Mouse (Mus musculus): Measurements from ENCODE around the gene Slit2. TPM values are rescaled to one million over a fixed set of nuclear protein-coding genes. Genes with fewer than 3 reads are reported as not detected.

Slit2 gene
- polyA plus RNA-seq, 1 experiment from 2014 or later = 12.8 TPM

DNA sequence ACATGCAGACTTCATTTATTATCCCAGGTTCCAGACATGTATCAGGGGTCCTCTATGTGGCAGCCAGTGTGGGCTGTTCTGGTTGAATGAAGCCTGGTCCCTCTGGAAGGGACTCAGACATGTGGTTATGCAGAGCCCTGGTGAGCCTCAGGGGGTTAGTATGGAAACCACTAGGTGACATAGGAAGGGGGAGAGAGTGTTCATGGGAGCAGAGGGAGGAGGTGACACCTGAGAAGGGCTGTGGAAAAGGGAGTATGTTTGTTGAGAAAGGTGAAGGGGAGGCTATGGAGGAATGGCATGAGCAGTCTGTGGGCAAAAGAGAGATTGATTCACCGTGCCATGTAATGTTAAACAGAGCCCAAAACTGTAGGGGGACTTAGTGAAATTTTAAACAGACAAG lies 51.9 kb downstream of the Slit2 start:
- no peaks in the 10 kb centered on the region for H3K27me3 ChIP-seq (ENCODE audit: control insufficient read depth, insufficient read depth, low read length)
- H3K36me3 ChIP-seq (ENCODE audit: control insufficient read depth, insufficient read depth, low read length) = no peaks in the 10 kb centered on the region
- H3K4me2 ChIP-seq (ENCODE audit: low read depth, severe bottlenecking) = no peak overlapping the region
- no peak overlapping the region for H3K9ac ChIP-seq (ENCODE audit: low read length)
- no peaks in the 10 kb centered on the region for H3K9me3 ChIP-seq (ENCODE audit: control insufficient read depth, low read length)
- 67% methylated on average over 1 of the region's 1 CpGs for WGBS
- ATAC-seq (ENCODE audit: insufficient number of reproducible peaks, low FRiP score, low TSS enrichment, low read depth) (peak; percentile 60; the same call in 1 of the 2 replicates), DNase-seq (ENCODE audit: low spot score) (no peak)
- no peak overlapping the region for H3K4me3 ChIP-seq (ENCODE audit: low read depth, low read length)
- no peaks in the 10 kb centered on the region for H3K4me1 ChIP-seq (ENCODE audit: control insufficient read depth, insufficient read depth, low read length)
- no peak overlapping the region for H3K27ac ChIP-seq (replicated peaks; ENCODE audit: low read depth, low read length)

GRCm38 (mm10) chr5:48038033-48038432 lies 55.1 kb downstream of the Slit2 start:
- H3K4me3 ChIP-seq (ENCODE audit: low read depth, low read length) = no peak overlapping the region
- 55% methylated on average over 5 of the region's 5 CpGs for WGBS
- no peak overlapping the region for H3K27ac ChIP-seq (replicated peaks; ENCODE audit: low read depth, low read length)
- no peaks in the 10 kb centered on the region for H3K9me3 ChIP-seq (ENCODE audit: control insufficient read depth, low read length)
- no peak overlapping the region for H3K9ac ChIP-seq (ENCODE audit: low read length)
- DNase-seq (ENCODE audit: low spot score) = no peak
- no peak for ATAC-seq (ENCODE audit: insufficient number of reproducible peaks, low FRiP score, low TSS enrichment, low read depth)
- no peaks in the 10 kb centered on the region for H3K27me3 ChIP-seq (ENCODE audit: control insufficient read depth, insufficient read depth, low read length)
- no peaks in the 10 kb centered on the region for H3K36me3 ChIP-seq (ENCODE audit: control insufficient read depth, insufficient read depth, low read length)
- H3K4me1 ChIP-seq (ENCODE audit: control insufficient read depth, insufficient read depth, low read length) = no peaks in the 10 kb centered on the region
- H3K4me2 ChIP-seq (ENCODE audit: low read depth, severe bottlenecking) = no peak overlapping the region

- Histone ChIP-seq H3K9me3 (ENCODE audit: control insufficient read depth, low read length) (no peaks in the 10 kb centered on the region), H3K27me3 (ENCODE audit: control insufficient read depth, insufficient read depth, low read length) (no peaks in the 10 kb centered on the region), H3K4me3 (ENCODE audit: low read depth, low read length) (no peak overlapping the region), H3K4me2 (ENCODE audit: low read depth, severe bottlenecking) (no peak overlapping the region), H3K27ac (replicated peaks; ENCODE audit: low read depth, low read length) (no peak overlapping the region), H3K36me3 (ENCODE audit: control insufficient read depth, insufficient read depth, low read length) (no peaks in the 10 kb centered on the region), H3K9ac (ENCODE audit: low read length) (no peak overlapping the region), H3K4me1 (ENCODE audit: control insufficient read depth, insufficient read depth, low read length) (no peaks in the 10 kb centered on the region)
- no peak for ATAC-seq (ENCODE audit: insufficient number of reproducible peaks, low FRiP score, low TSS enrichment, low read depth)
- 47% methylated on average over 8 of the region's 8 CpGs for WGBS
- no peak for DNase-seq (ENCODE audit: low spot score)
These were observed 66.2 kb downstream of the Slit2 start for GRCm38 (mm10) chr5:48048986-48049751.

GRCm38 (mm10) chr5:48050637-48051314 lies 67.8 kb downstream of the Slit2 start:
- no peaks in the 10 kb centered on the region for H3K4me1 ChIP-seq (ENCODE audit: control insufficient read depth, insufficient read depth, low read length)
- no peak for ATAC-seq (ENCODE audit: insufficient number of reproducible peaks, low FRiP score, low TSS enrichment, low read depth)
- H3K4me2 ChIP-seq (ENCODE audit: low read depth, severe bottlenecking) = no peak overlapping the region
- WGBS = 80% methylated on average over 5 of the region's 5 CpGs
- H3K9me3 ChIP-seq (ENCODE audit: control insufficient read depth, low read length) = no peaks in the 10 kb centered on the region
- no peak overlapping the region for H3K27ac ChIP-seq (replicated peaks; ENCODE audit: low read depth, low read length)
- no peak overlapping the region for H3K9ac ChIP-seq (ENCODE audit: low read length)
- DNase-seq (ENCODE audit: low spot score) = no peak
- H3K27me3 ChIP-seq (ENCODE audit: control insufficient read depth, insufficient read depth, low read length) = no peaks in the 10 kb centered on the region
- no peaks in the 10 kb centered on the region for H3K36me3 ChIP-seq (ENCODE audit: control insufficient read depth, insufficient read depth, low read length)
- H3K4me3 ChIP-seq (ENCODE audit: low read depth, low read length) = no peak overlapping the region

- 26% methylated on average over 10 of the region's 10 CpGs for WGBS
- DNase-seq (ENCODE audit: low spot score) = peak; percentile 41
- no peaks in the 10 kb centered on the region for H3K9me3 ChIP-seq (ENCODE audit: control insufficient read depth, low read length)
- H3K36me3 ChIP-seq (ENCODE audit: control insufficient read depth, insufficient read depth, low read length) = no peaks in the 10 kb centered on the region
- no peak overlapping the region for H3K27ac ChIP-seq (replicated peaks; ENCODE audit: low read depth, low read length)
- no peak for ATAC-seq (ENCODE audit: insufficient number of reproducible peaks, low FRiP score, low TSS enrichment, low read depth)
- H3K4me2 ChIP-seq (ENCODE audit: low read depth, severe bottlenecking) = no peak overlapping the region; the same call in 1 of the 2 replicates
- no peak overlapping the region for H3K4me3 ChIP-seq (ENCODE audit: low read depth, low read length)
- H3K9ac ChIP-seq (ENCODE audit: low read length) = no peak overlapping the region
- peaks cover 3% of the 10 kb centered on the region; the same call in 1 of the 2 replicates for H3K4me1 ChIP-seq (ENCODE audit: control insufficient read depth, insufficient read depth, low read length)
- H3K27me3 ChIP-seq (ENCODE audit: control insufficient read depth, insufficient read depth, low read length) = no peaks in the 10 kb centered on the region
These were observed 75.7 kb downstream of the Slit2 start for GRCm38 (mm10) chr5:48058612-48059011.

GRCm38 (mm10) chr5:48060715-48061114 lies 77.8 kb downstream of the Slit2 start:
- Histone ChIP-seq H3K4me2 (ENCODE audit: low read depth, severe bottlenecking) (no peak overlapping the region), H3K9me3 (ENCODE audit: control insufficient read depth, low read length) (no peaks in the 10 kb centered on the region), H3K4me3 (ENCODE audit: low read depth, low read length) (no peak overlapping the region), H3K9ac (ENCODE audit: low read length) (no peak overlapping the region), H3K27ac (replicated peaks; ENCODE audit: low read depth, low read length) (no peak overlapping the region), H3K36me3 (ENCODE audit: control insufficient read depth, insufficient read depth, low read length) (no peaks in the 10 kb centered on the region), H3K27me3 (ENCODE audit: control insufficient read depth, insufficient read depth, low read length) (no peaks in the 10 kb centered on the region), H3K4me1 (ENCODE audit: control insufficient read depth, insufficient read depth, low read length) (peaks cover 3% of the 10 kb centered on the region; the same call in 1 of the 2 replicates)
- DNase-seq (ENCODE audit: low spot score) (no peak), ATAC-seq (ENCODE audit: insufficient number of reproducible peaks, low FRiP score, low TSS enrichment, low read depth) (no peak)
- 68% methylated on average over 2 of the region's 2 CpGs for WGBS

DNA sequence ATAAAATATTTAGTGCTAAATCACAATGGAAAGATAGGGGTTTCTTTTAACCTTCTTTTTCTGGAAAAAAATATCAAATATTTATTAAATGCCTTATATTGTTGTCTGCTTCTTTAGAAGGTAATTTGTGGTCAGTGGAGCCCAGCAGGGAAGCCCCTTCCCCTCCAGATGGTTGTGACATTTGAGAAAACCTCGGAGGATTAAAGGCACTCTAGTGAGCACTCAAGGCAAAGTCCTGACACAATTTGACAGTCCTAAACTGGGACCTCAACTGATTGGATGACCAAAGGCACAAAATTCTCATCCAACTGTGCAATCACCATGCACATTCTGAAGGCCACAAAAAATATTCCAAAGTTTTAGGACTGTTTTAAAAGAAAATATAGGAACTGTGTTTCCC lies 95.8 kb downstream of the Slit2 start:
- Histone ChIP-seq H3K4me1 (ENCODE audit: control insufficient read depth, insufficient read depth, low read length) (no peaks in the 10 kb centered on the region), H3K4me3 (ENCODE audit: low read depth, low read length) (no peak overlapping the region), H3K4me2 (ENCODE audit: low read depth, severe bottlenecking) (no peak overlapping the region), H3K36me3 (ENCODE audit: control insufficient read depth, insufficient read depth, low read length) (no peaks in the 10 kb centered on the region), H3K27me3 (ENCODE audit: control insufficient read depth, insufficient read depth, low read length) (no peaks in the 10 kb centered on the region), H3K27ac (replicated peaks; ENCODE audit: low read depth, low read length) (no peak overlapping the region), H3K9ac (ENCODE audit: low read length) (no peak overlapping the region), H3K9me3 (ENCODE audit: control insufficient read depth, low read length) (no peaks in the 10 kb centered on the region)
- WGBS = 27% methylated on average over 1 of the region's 1 CpGs
- DNase-seq (ENCODE audit: low spot score) = no peak
- no peak for ATAC-seq (ENCODE audit: insufficient number of reproducible peaks, low FRiP score, low TSS enrichment, low read depth)

GRCm38 (mm10) chr5:48081223-48081881 lies 98.4 kb downstream of the Slit2 start:
- Histone ChIP-seq H3K27me3 (ENCODE audit: control insufficient read depth, insufficient read depth, low read length) (no peaks in the 10 kb centered on the region), H3K9me3 (ENCODE audit: control insufficient read depth, low read length) (no peaks in the 10 kb centered on the region), H3K4me2 (ENCODE audit: low read depth, severe bottlenecking) (no peak overlapping the region), H3K27ac (replicated peaks; ENCODE audit: low read depth, low read length) (no peak overlapping the region), H3K9ac (ENCODE audit: low read length) (no peak overlapping the region), H3K4me1 (ENCODE audit: control insufficient read depth, insufficient read depth, low read length) (no peaks in the 10 kb centered on the region), H3K4me3 (ENCODE audit: low read depth, low read length) (no peak overlapping the region), H3K36me3 (ENCODE audit: control insufficient read depth, insufficient read depth, low read length) (no peaks in the 10 kb centered on the region)
- ATAC-seq (ENCODE audit: insufficient number of reproducible peaks, low FRiP score, low TSS enrichment, low read depth) (no peak), DNase-seq (ENCODE audit: low spot score) (no peak)
- WGBS = 78% methylated on average over 8 of the region's 8 CpGs
